Mouse (Mus musculus) forebrain, embryonic 11.5 days (tissue): ENCODE measurements at regions not wholly inside any gene's neighbourhood (a gene's known extent, or its start where the extent isn't known, plus 50 kb on each side); places are given as distances from the start of the nearest gene placed in this dataset.

Source experiments
- ATAC-seq: fragments of 200-750 bp; cut with Nextera tagmentation; replicated peaks from 2 replicates; pipeline ENCODE4 v1.8.0; 2017; ENCODE audit warnings: moderate TSS enrichment; ENCODE audit not compliant: low FRiP score
- DNase-seq: peaks from one replicate; pipeline ENCODE4 v3.0.0-alpha.2; 2017; ENCODE audit warnings: low spot score
- H3K27ac ChIP-seq: fragments of 300-500 bp; sonication (generic); 2 replicates; pipeline ENCODE4 v1.5.1; 2014; ENCODE audit warnings: low read depth, low read length
- H3K27me3 ChIP-seq: fragments of 300-500 bp; sonication (generic); 2 replicates; pipeline ENCODE4 v1.6.1; 2014; ENCODE audit warnings: mild to moderate bottlenecking, low read length, mixed read lengths; ENCODE audit not compliant: control insufficient read depth, insufficient read depth
- H3K36me3 ChIP-seq: fragments of 300-500 bp; sonication (generic); 2 replicates; pipeline ENCODE4 v1.6.1; 2014; ENCODE audit warnings: mild to moderate bottlenecking, low read length, moderate library complexity, mixed read lengths; ENCODE audit not compliant: control insufficient read depth, insufficient read depth
- H3K4me1 ChIP-seq: fragments of 300-500 bp; sonication (generic); replicated peaks from 2 replicates; pipeline ENCODE4 v1.6.1; 2014; ENCODE audit warnings: low read length, mixed read lengths; ENCODE audit not compliant: control insufficient read depth, insufficient read depth
- H3K4me2 ChIP-seq: fragments of 300-500 bp; sonication (generic); 2 replicates; pipeline ENCODE4 v1.6.1; 2014; ENCODE audit warnings: low read depth, mild to moderate bottlenecking, low read length, moderate library complexity, mixed read lengths; ENCODE audit not compliant: severe bottlenecking
- H3K4me3 ChIP-seq: fragments of 300-500 bp; sonication (generic); 2 replicates; pipeline ENCODE4 v1.5.1; 2014; ENCODE audit warnings: low read depth, low read length
- H3K9ac ChIP-seq: fragments of 300-500 bp; sonication (generic); 2 replicates; pipeline ENCODE4 v1.6.1; 2014; ENCODE audit warnings: low read length
- H3K9me3 ChIP-seq: fragments of 300-500 bp; sonication (generic); 2 replicates; pipeline ENCODE4 v1.6.1; 2016; ENCODE audit warnings: low read length, mixed read lengths; ENCODE audit not compliant: control insufficient read depth
- WGBS: fragments of 180-500 bp; shearing (Covaris S2); extraction: QIAGEN DNeasy Blood & Tissue Kit; methylation state at CpG from one replicate; pipeline ENCODE4 v1.1.7; 2014; 5-methylcytosine and 5-hydroxymethylcytosine counted together

- Histone ChIP-seq H3K4me3 (no peak overlapping the region), H3K9ac (no peak overlapping the region), H3K36me3 (no peaks in the 10 kb centered on the region), H3K4me2 (no peak overlapping the region), H3K27me3 (no peaks in the 10 kb centered on the region), H3K4me1 (no peaks in the 10 kb centered on the region), H3K27ac (no peak overlapping the region), H3K9me3 (no peaks in the 10 kb centered on the region)
- ATAC-seq: no peak
- no peak for DNase-seq
- WGBS: 90% methylated on average over 7 of the region's 7 CpGs
Observed at GRCm38 (mm10) chr17:67544410-67544809, 88.1 kb downstream of the Lrrc30 start.

DNA sequence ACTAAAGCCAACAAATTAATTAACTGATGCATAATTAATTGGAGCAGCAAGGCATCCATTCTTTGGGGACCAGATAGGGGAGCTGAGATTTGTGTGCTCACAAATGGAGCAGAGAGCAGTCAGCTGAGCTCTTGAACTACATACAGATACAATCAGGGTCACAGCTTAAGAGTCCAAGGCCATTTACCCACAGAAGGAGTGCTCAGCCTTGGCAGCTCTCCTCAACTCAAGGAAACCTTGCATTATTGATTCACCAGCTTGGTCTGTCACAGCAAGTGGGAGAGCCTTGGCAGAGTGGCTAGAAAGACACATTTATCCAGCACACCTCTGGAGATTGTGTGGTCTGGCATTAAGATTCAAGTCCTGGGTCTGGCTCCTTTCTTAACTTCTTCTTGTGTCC lies 100.2 kb downstream of the Lrrc30 start:
- H3K36me3 ChIP-seq: no peaks in the 10 kb centered on the region
- H3K27me3 ChIP-seq: no peaks in the 10 kb centered on the region
- H3K9ac ChIP-seq: no peak overlapping the region
- DNase-seq (no peak), ATAC-seq (no peak)
- H3K4me1 ChIP-seq: no peaks in the 10 kb centered on the region
- no peak overlapping the region for H3K4me2 ChIP-seq
- H3K27ac ChIP-seq: no peak overlapping the region
- no peak overlapping the region for H3K4me3 ChIP-seq
- no peaks in the 10 kb centered on the region for H3K9me3 ChIP-seq

DNA sequence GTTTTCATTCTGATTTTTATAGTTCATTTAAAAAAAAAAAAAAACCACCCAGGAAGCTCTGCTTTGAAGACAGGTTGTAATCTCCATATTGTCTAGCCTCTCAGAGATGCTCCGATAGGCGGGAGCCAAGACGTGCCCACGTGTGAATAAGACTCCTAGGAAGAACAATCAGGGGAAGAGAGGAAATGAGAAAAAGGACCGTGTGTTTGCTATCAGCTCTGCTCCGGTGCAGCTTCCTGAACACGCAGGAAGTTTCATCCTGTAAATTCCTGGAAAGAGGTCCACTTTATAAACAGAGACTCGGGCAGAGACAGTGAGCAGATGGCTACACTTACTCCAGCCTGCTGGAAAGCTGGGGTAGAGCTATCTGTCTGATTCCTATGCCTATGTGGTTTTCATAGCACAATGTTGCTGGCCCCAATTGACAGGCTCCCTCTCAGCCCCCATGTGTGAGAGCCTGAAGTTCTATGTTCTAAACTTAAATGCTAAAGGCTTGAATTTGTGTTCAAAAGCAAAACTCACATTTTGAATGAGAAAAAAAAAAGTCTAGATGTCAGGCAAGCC lies 111.6 kb downstream of the Lrrc30 start:
- ATAC-seq: no peak
- WGBS: 89% methylated on average over 8 of the region's 8 CpGs
- Histone ChIP-seq H3K9me3 (no peaks in the 10 kb centered on the region), H3K9ac (no peak overlapping the region), H3K4me3 (no peak overlapping the region), H3K4me1 (no peaks in the 10 kb centered on the region), H3K27me3 (no peaks in the 10 kb centered on the region), H3K4me2 (no peak overlapping the region), H3K27ac (no peak overlapping the region), H3K36me3 (no peaks in the 10 kb centered on the region)
- no peak for DNase-seq

GRCm38 (mm10) chr17:67515601-67516147 lies 116.8 kb downstream of the Lrrc30 start:
- H3K4me2 ChIP-seq: no peak overlapping the region

DNA sequence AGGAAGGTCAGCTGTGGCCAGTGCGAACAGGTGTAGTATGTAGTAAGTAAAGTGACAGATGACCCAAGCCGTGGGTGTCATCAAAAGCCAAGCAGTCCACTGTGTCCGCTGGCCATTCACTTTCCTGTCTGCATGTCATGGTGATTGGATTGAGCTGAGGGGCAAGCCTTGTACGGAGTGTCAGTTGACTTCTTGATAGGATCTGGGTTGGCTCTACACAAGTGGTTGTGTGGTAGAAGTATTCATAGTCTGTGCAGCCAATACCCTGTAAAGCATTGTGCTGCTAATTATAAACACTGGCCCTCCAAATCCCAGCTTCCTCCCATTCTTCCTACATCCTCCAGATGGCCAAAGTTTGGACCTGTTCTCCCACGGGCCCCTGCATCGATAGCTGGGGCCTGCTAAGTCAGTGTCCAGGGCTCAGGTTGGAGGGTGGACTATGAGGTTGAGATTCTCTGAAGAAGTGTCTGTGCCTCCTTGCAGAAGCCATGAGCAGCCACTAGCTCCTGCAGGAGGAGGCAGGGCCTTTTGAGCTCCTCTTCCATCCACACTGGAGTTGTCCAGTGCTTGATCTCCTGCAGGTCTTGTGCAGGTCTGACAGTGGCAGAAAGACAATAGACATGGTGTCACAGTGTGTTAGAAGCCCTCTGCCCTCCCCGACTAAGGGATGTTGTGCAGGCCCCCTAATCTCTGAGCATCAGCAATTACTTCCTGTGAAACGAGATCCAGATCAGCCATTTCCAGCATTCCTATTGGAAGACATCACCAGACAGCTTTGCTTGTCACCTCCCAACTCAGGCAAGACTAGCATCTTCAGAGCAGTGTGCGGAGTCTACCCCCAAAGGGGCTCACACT lies 117.9 kb downstream of the Lrrc30 start:
- ATAC-seq (no peak), DNase-seq (no peak)
- no peak overlapping the region for H3K27ac ChIP-seq
- H3K4me2 ChIP-seq: no peak overlapping the region
- no peaks in the 10 kb centered on the region for H3K4me1 ChIP-seq
- H3K9me3 ChIP-seq: no peaks in the 10 kb centered on the region
- H3K27me3 ChIP-seq: no peaks in the 10 kb centered on the region
- no peak overlapping the region for H3K9ac ChIP-seq
- WGBS: 75% methylated on average over 9 of the region's 9 CpGs
- no peak overlapping the region for H3K4me3 ChIP-seq
- no peaks in the 10 kb centered on the region for H3K36me3 ChIP-seq

More at GRCm38 (mm10) chr17:67515601-67516147, 116.8 kb downstream of the Lrrc30 start:
- no peak overlapping the region for H3K9ac ChIP-seq
- H3K27me3 ChIP-seq: no peaks in the 10 kb centered on the region
- DNase-seq: no peak
- ATAC-seq: no peak
- no peaks in the 10 kb centered on the region for H3K36me3 ChIP-seq
- no peaks in the 10 kb centered on the region for H3K4me1 ChIP-seq
- no peak overlapping the region for H3K4me3 ChIP-seq
- 86% methylated on average over 7 of the region's 7 CpGs for WGBS
- H3K27ac ChIP-seq: no peak overlapping the region
- H3K9me3 ChIP-seq: no peaks in the 10 kb centered on the region

GRCm38 (mm10) chr17:67512699-67513450 lies 119.6 kb downstream of the Lrrc30 start:
- Histone ChIP-seq H3K4me2 (no peak overlapping the region), H3K27ac (no peak overlapping the region), H3K27me3 (no peaks in the 10 kb centered on the region), H3K4me1 (no peaks in the 10 kb centered on the region), H3K4me3 (no peak overlapping the region), H3K9ac (no peak overlapping the region), H3K36me3 (no peaks in the 10 kb centered on the region), H3K9me3 (no peaks in the 10 kb centered on the region)
- WGBS: 77% methylated on average over 6 of the region's 6 CpGs
- DNase-seq (no peak), ATAC-seq (no peak)

- H3K9ac ChIP-seq: no peak overlapping the region
- DNase-seq (no peak), ATAC-seq (no peak)
- no peaks in the 10 kb centered on the region for H3K27me3 ChIP-seq
- no peaks in the 10 kb centered on the region for H3K9me3 ChIP-seq
- no peaks in the 10 kb centered on the region for H3K4me1 ChIP-seq
- H3K4me2 ChIP-seq: no peak overlapping the region
- no peak overlapping the region for H3K4me3 ChIP-seq
- WGBS: 85% methylated on average over 6 of the region's 6 CpGs
- H3K36me3 ChIP-seq: no peaks in the 10 kb centered on the region
- H3K27ac ChIP-seq: no peak overlapping the region
Observed at GRCm38 (mm10) chr17:67512008-67512407, 120.5 kb downstream of the Lrrc30 start.

DNA sequence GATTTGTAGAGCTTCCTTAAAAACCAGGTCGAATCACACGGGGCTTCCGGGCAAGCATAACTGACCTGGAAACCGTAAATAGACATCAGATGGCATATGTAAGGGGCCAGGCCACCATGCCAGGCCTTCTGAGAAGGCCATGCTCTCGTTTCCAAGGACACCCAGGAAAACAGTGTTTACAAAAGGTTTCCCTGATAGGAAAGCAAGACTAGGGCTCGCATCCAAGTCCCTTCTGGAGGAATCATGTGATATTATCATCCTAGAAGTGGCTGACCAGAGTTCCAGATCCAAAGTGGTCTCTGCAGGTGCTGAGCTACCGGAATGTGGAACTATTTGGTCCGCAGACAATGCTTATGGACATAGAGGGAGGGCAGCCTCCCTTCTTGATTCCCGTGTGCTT lies 122.6 kb downstream of the Lrrc30 start:
- no peak overlapping the region for H3K4me2 ChIP-seq
- no peak overlapping the region for H3K9ac ChIP-seq
- H3K4me1 ChIP-seq: no peaks in the 10 kb centered on the region
- WGBS: 89% methylated on average over 9 of the region's 9 CpGs
- no peaks in the 10 kb centered on the region for H3K27me3 ChIP-seq
- H3K4me3 ChIP-seq: no peak overlapping the region
- no peak overlapping the region for H3K27ac ChIP-seq
- H3K9me3 ChIP-seq: no peaks in the 10 kb centered on the region
- DNase-seq (no peak), ATAC-seq (no peak)
- no peaks in the 10 kb centered on the region for H3K36me3 ChIP-seq
